Mouse (Mus musculus) gastrocnemius, postnatal 36 days (tissue): ENCODE data around the gene Mgst2. TPM values are rescaled to one million over a fixed set of nuclear protein-coding genes. Genes with fewer than 3 reads are reported as not detected.

Source experiments
- DNase-seq, 2 experiments: peaks; one replicate each; pipeline ENCODE4 v3.0.0; 2022
- intact Hi-C: fragments of 180-260 bp; cut with DNase I; formaldehyde crosslinking; loops from one replicate; pipeline ENCODE4 v1.15.1; 2025
- total RNA-seq, 2 experiments: library from RNA; stranded (reverse); gene quantifications; 2 replicates each; pipeline ENCODE4 v1.2.3; 2021

Gene Mgst2
- total RNA-seq, 2 experiments from 2014 or later, result 0.22 to 0.61 TPM

GRCm38 (mm10) chr3:51729109-51729918, 69.2 kb downstream of the Mgst2 start:
- intact Hi-C loops, result no loop called here

GRCm38 (mm10) chr3:51730662-51731061, 70.5 kb downstream of the Mgst2 start:
- intact Hi-C loops, result no loop called here
- no peak for DNase-seq

More at GRCm38 (mm10) chr3:51729109-51729918, 69.2 kb downstream of the Mgst2 start:
- DNase-seq, result no peak

GRCm38 (mm10) chr3:51731949-51732636, 71.9 kb downstream of the Mgst2 start:
- intact Hi-C loops, result no loop called here
- no peak for DNase-seq

Other genes starting within 250 kb of the Mgst2 start
- gene Naa15, start 245.2 kb upstream of the Mgst2 start, total RNA-seq, result 10 to 100 TPM; 41.0 to 41.6 TPM
- 1 to 10 TPM; 4.8 to 7.1 TPM for gene Rab33b, start 176.4 kb upstream of the Mgst2 start, total RNA-seq
- gene Setd7, start 99.5 kb upstream of the Mgst2 start, total RNA-seq, result 100 to 1,000 TPM; 144 to 153 TPM